ENCODE assay signal across 27 mouse cellular contexts in genomic region chr13:17190180-17190762, GRCm38 (mm10).
A peak's percentile ranks its signal among the peaks of the same experiment; 100 is the strongest.
DNase-seq lines count a peak whose midpoint lies in the region; ATAC-seq lines count a peak whose summit lies in the region.
"Had no signal": no experiment of that assay in that cellular context is flagged by ENCODE, and none has a peak within 500 bp of the region (broad histone marks: within the 10 kb centered on the region; RNA-seq: fewer than 3 reads in every experiment).

No protein-coding gene starts in this region.

- no peak overlapping the region for H3K4me2 ChIP-seq in midbrain, embryonic 14.5 days (ENCODE audit: low read length)
- H3K4me2 ChIP-seq in midbrain, embryonic 11.5 days, result no peak overlapping the region
- H3K4me2 ChIP-seq in embryonic facial prominence, embryonic 15.5 days (replicated peaks), result no peak overlapping the region
- H3K4me2 ChIP-seq: embryonic facial prominence, embryonic 12.5 days; heart, embryonic 13.5 days; liver, embryonic 13.5 days had no signal

- H3K27ac ChIP-seq in midbrain, embryonic 14.5 days (replicated peaks; ENCODE audit: low read depth, low read length), result no peak overlapping the region
- H3K27ac ChIP-seq in midbrain, embryonic 11.5 days (ENCODE audit: low read depth, low read length), result no peak overlapping the region
- no peak overlapping the region for H3K27ac ChIP-seq in embryonic facial prominence, embryonic 15.5 days (replicated peaks)
- H3K27ac ChIP-seq: embryonic facial prominence, embryonic 12.5 days; heart, embryonic 13.5 days; hindbrain, embryonic 10.5 days; kidney, postnatal 0 days; liver, embryonic 13.5 days; macrophage had no signal

- H3K9ac ChIP-seq in midbrain, embryonic 14.5 days (replicated peaks; ENCODE audit: low read length), result no peak overlapping the region
- H3K9ac ChIP-seq in midbrain, embryonic 11.5 days (ENCODE audit: low read length), result no peak overlapping the region
- no peak overlapping the region for H3K9ac ChIP-seq in embryonic facial prominence, embryonic 15.5 days
- H3K9ac ChIP-seq: embryonic facial prominence, embryonic 12.5 days; heart, embryonic 13.5 days; liver, embryonic 13.5 days had no signal

- no peaks in the 10 kb centered on the region for H3K27me3 ChIP-seq in midbrain, embryonic 14.5 days (ENCODE audit: control insufficient read depth, insufficient read depth, low read length)
- H3K27me3 ChIP-seq in midbrain, embryonic 11.5 days (ENCODE audit: control insufficient read depth, insufficient read depth, low read length), result no peaks in the 10 kb centered on the region
- no peaks in the 10 kb centered on the region for H3K27me3 ChIP-seq in embryonic facial prominence, embryonic 15.5 days
- H3K27me3 ChIP-seq: embryonic facial prominence, embryonic 12.5 days; heart, embryonic 13.5 days; liver, embryonic 13.5 days had no signal

- no peak for ATAC-seq in midbrain, embryonic 14.5 days (ENCODE audit: low FRiP score, low TSS enrichment)
- no peak for ATAC-seq in midbrain, embryonic 11.5 days (ENCODE audit: low FRiP score)
- ATAC-seq in embryonic facial prominence, embryonic 15.5 days (ENCODE audit: insufficient number of reproducible peaks, low FRiP score, low TSS enrichment, low read depth), result peak; percentile 73; the same call in 1 of the 2 replicates
- ATAC-seq: CD4-positive, CD25-positive, alpha-beta regulatory T cell, adult 4 months; intestine, embryonic 16.5 days; midbrain, embryonic 16.5 days had no signal

- H3K9me3 ChIP-seq in midbrain, embryonic 14.5 days (ENCODE audit: control insufficient read depth, low read length), result no peaks in the 10 kb centered on the region
- no peaks in the 10 kb centered on the region for H3K9me3 ChIP-seq in midbrain, embryonic 11.5 days (ENCODE audit: control insufficient read depth, low read length)
- H3K9me3 ChIP-seq in embryonic facial prominence, embryonic 15.5 days (replicated peaks), result no peaks in the 10 kb centered on the region
- H3K9me3 ChIP-seq: embryonic facial prominence, embryonic 12.5 days; heart, embryonic 13.5 days; hindbrain, embryonic 10.5 days; liver, embryonic 13.5 days had no signal

- 32% methylated on average over 3 of the region's 3 CpGs for WGBS in midbrain, embryonic 14.5 days
- 55% methylated on average over 3 of the region's 3 CpGs for WGBS in midbrain, embryonic 11.5 days
- 32% methylated on average over 3 of the region's 3 CpGs for WGBS in embryonic facial prominence, embryonic 15.5 days

- peak; percentile 3 for DNase-seq in layer of hippocampus, adult 9-11 months
- DNase-seq in layer of hippocampus, postnatal 14 days (ENCODE audit: low spot score in 2 of 2), result no peak
- DNase-seq in midbrain, embryonic 14.5 days, result peak; percentile 8
- no peak for DNase-seq in midbrain, embryonic 11.5 days (ENCODE audit: low spot score, missing footprints)
- no peak for DNase-seq in cerebellum, adult 11 months
- DNase-seq in spleen, adult 18-20 months, result no peak
- DNase-seq: adrenal gland, postnatal 14 days; cerebellum, adult 8-10 months; cerebellum, postnatal 25 days; gastrocnemius, postnatal 10 days; heart, postnatal 10 days; kidney, adult 8-10 months; kidney, postnatal 4 days; liver, embryonic 13.5 days; lung, adult 2 months; right cerebral cortex, postnatal 4 days; thymus, postnatal 4 days had no signal

- no peaks in the 10 kb centered on the region for H3K4me1 ChIP-seq in midbrain, embryonic 14.5 days (ENCODE audit: control insufficient read depth, insufficient read depth, low read length)
- H3K4me1 ChIP-seq in midbrain, embryonic 11.5 days (ENCODE audit: control insufficient read depth, insufficient read depth, low read length), result no peaks in the 10 kb centered on the region
- 0 out of 2 replicates have a peak, but pooled peaks cover 7% of the 10 kb centered on the region for H3K4me1 ChIP-seq in embryonic facial prominence, embryonic 15.5 days
- H3K4me1 ChIP-seq: hindbrain, embryonic 10.5 days; liver, embryonic 13.5 days had no signal

- no peak overlapping the region for H3K4me3 ChIP-seq in midbrain, embryonic 14.5 days (replicated peaks; ENCODE audit: low read depth, low read length)
- no peak overlapping the region for H3K4me3 ChIP-seq in midbrain, embryonic 11.5 days (ENCODE audit: low read depth, low read length)
- H3K4me3 ChIP-seq in embryonic facial prominence, embryonic 15.5 days (replicated peaks), result no peak overlapping the region
- H3K4me3 ChIP-seq: embryonic facial prominence, embryonic 12.5 days; erythroblast, embryonic 14.5 days; heart, embryonic 13.5 days; hindbrain, embryonic 10.5 days; liver, embryonic 13.5 days had no signal

- H3K36me3 ChIP-seq in midbrain, embryonic 14.5 days (ENCODE audit: control insufficient read depth, insufficient read depth, low read length), result no peaks in the 10 kb centered on the region
- no peaks in the 10 kb centered on the region for H3K36me3 ChIP-seq in midbrain, embryonic 11.5 days (ENCODE audit: control insufficient read depth, insufficient read depth, low read length)
- no peaks in the 10 kb centered on the region for H3K36me3 ChIP-seq in embryonic facial prominence, embryonic 15.5 days
- H3K36me3 ChIP-seq: embryonic facial prominence, embryonic 12.5 days; heart, embryonic 13.5 days; hindbrain, embryonic 10.5 days; liver, embryonic 13.5 days had no signal

Comparison
In these comparisons a context has a peak if more than half of its experiments do, and no peak if none do; other contexts are left out.
1. DNase-seq: peak in layer of hippocampus, adult 9-11 months (single experiment) and midbrain, embryonic 14.5 days (single experiment); none in layer of hippocampus, postnatal 14 days (0 of 2), midbrain, embryonic 11.5 days (single experiment), cerebellum, adult 11 months (single experiment) and spleen, adult 18-20 months (0 of 2).